Mouse (Mus musculus) hindbrain, embryonic 10.5 days (tissue): ENCODE results near the gene Dynlt1f. TPM values are rescaled to one million over a fixed set of nuclear protein-coding genes. Genes with fewer than 3 reads are reported as not detected.
A peak's percentile ranks its signal among the peaks of the same experiment; 100 is the strongest.
"Not testable (repeated sequence)": the region's sequence is repeated elsewhere in the genome, so short reads cannot be mapped to it uniquely, and the experiment has no call there.

Source experiments
- DNase-seq: peaks from one replicate; pipeline ENCODE4 v3.0.0-alpha.2; 2017; ENCODE audit warnings: low spot score
- H3K27ac ChIP-seq: fragments of 300-500 bp; sonication (generic); 2 replicates; pipeline ENCODE4 v1.5.1; 2016; ENCODE audit warnings: mild to moderate bottlenecking, moderate library complexity
- H3K27me3 ChIP-seq: fragments of 300-500 bp; sonication (generic); 2 replicates; pipeline ENCODE4 v1.6.1; 2016; ENCODE audit warnings: mild to moderate bottlenecking; ENCODE audit not compliant: poor library complexity, insufficient read depth, severe bottlenecking
- H3K36me3 ChIP-seq: fragments of 300-500 bp; sonication (generic); 2 replicates; pipeline ENCODE4 v1.6.1; 2016; ENCODE audit warnings: mild to moderate bottlenecking, moderate library complexity
- H3K4me1 ChIP-seq: fragments of 300-500 bp; sonication (generic); replicated peaks from 2 replicates; pipeline ENCODE4 v1.6.1; 2016; ENCODE audit warnings: mild to moderate bottlenecking
- H3K4me3 ChIP-seq: fragments of 300-500 bp; sonication (generic); 2 replicates; pipeline ENCODE4 v1.5.1; 2016; ENCODE audit warnings: mild to moderate bottlenecking, moderate library complexity
- H3K9me3 ChIP-seq: fragments of 300-500 bp; sonication (generic); 2 replicates; pipeline ENCODE4 v1.6.1; 2016; ENCODE audit warnings: mild to moderate bottlenecking, moderate library complexity
- WGBS: fragments of 180-500 bp; shearing (Covaris S2); methylation state at CpG from one replicate; pipeline ENCODE4 v1.1.7; 2016; 5-methylcytosine and 5-hydroxymethylcytosine counted together
- polyA plus RNA-seq: library from polyadenylated mRNA; unstranded; fragments of >200 nt; fragmentation: Nextera tagmentation; extraction: Ambion mirVana; gene quantifications from 2 replicates; pipeline ENCODE4 v1.2.1, GENCODE M21; 2016

Dynlt1f gene
- 297 and 329 TPM in 2 replicates for polyA plus RNA-seq

DNA sequence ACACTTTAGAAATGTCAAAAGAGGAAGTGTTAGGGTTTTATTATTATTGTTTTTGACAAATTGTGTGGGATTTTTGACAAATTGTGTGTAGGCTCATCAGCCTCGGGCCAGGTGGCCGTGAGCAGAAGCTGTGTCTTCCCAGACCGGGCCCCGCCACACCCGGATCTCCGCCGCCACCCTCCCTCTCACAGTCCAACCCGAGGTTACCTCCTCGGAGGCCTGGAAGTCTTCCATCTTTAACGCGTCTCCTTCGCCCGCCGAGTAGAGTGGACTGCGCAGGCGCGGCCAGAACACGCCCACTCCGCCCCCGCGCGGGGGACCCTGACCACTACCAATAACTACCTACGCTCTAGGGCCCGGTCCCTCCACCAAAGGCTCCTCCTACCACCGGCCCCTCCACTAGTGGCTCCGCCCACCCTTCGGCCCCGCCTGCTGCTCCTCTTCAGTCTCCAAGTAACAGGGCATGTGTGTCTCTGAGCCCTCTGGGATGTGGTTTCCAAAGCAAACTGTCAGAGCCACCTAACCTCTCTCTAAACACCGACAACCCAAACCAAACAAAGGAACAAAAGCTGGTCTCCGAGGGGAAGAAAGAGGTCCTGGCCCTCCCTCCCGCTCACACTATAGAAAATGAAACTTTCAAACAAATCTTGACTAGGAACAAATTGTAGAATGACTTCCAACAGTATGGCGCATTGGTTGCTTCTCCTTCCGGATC is at the start of gene Dynlt1f:
Gene Dynlt1f, minus strand, starts transcription at position 334 of the 715 bp plus-strand sequence.
- not testable (repeated sequence) for H3K9me3 ChIP-seq, H3K4me1 ChIP-seq, H3K36me3 ChIP-seq, H3K27me3 ChIP-seq
- DNase-seq, result peak; percentile 48
- Histone ChIP-seq H3K27ac (peak within 1 kb of the TSS; percentile 86), H3K4me3 (peak within 1 kb of the TSS; percentile 57)
- 3% methylated on average over 28 of the region's 33 CpGs for WGBS

DNA sequence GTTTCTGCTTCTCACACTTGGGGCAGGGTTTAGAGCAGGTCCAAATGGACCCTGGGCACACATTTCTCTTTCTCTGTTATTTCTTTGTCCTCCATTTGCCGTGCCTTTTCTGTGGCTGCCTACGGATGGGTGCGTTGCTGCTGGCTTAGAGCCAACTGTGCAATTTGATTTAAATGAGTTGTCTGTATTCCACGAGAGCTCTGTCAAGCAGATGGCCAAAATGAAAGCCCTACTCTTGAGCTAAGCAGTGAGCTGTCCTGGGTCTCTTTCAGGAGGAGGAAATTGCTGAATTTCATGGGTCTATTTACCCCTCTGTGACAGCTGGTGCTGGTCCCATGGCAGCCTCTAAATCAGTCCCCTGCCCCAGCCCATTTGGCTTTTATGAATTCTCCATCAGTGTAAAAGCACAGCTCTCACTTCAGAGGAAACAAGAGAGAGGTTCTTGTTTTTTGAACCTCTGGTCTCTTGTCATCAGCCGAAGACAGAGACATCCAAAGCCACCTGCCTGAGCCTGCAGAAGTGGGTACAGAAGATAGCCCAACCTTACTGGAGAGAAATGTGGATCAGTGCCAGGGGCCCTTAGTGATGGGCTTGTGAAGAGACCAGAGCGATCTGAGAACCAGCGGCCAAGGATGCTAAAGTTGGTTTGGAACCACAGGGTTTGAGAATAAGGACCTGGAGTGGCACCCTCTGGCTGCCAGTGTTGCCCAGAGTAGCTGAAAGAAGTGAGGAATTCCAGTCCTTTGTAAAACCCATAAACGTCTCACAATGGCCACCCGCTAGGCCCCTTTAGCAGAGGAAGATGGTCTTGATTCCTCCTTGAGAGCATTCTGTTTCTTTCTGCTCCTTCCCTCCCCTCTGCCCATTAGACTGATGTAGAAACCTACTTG is 47.9 kb upstream of the Dynlt1f start:
- not testable (repeated sequence) for DNase-seq, H3K27me3 ChIP-seq, H3K4me1 ChIP-seq, H3K36me3 ChIP-seq, H3K4me3 ChIP-seq, H3K27ac ChIP-seq, H3K9me3 ChIP-seq
- 70% methylated on average over 9 of the region's 9 CpGs for WGBS

GRCm38 (mm10) chr17:6702625-6703221 is 47.0 kb upstream of the Dynlt1f start:
- H3K27me3 ChIP-seq, DNase-seq, H3K4me1 ChIP-seq, H3K4me3 ChIP-seq, H3K36me3 ChIP-seq, H3K9me3 ChIP-seq, H3K27ac ChIP-seq: not testable (repeated sequence)
- 42% methylated on average over 2 of the region's 8 CpGs for WGBS

GRCm38 (mm10) chr17:6700077-6700476 is 44.4 kb upstream of the Dynlt1f start:
- WGBS, result 76% methylated on average over 4 of the region's 7 CpGs
- H3K36me3 ChIP-seq, H3K4me3 ChIP-seq, H3K27ac ChIP-seq, H3K27me3 ChIP-seq, H3K9me3 ChIP-seq, H3K4me1 ChIP-seq, DNase-seq: not testable (repeated sequence)

DNA sequence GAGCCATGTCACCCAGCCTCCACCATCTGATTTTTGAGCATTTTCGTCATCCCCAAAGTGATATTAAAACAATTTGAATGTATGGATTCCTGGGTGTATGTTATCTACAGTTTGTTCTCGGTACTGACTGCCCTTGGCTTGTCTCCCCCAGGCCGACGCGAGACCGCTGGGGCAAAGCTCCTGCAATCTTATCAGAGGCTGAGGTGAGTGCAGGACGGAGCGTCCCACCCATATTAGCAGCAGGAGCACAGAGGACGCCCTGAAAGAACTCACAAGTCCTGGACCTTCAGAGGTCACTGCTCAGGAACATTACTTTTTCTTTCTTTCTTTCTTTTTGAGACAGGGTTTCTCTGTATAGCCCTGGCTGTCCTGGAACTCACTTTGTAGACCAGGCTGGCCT is 43.8 kb upstream of the Dynlt1f start:
- H3K36me3 ChIP-seq, H3K4me3 ChIP-seq, H3K4me1 ChIP-seq, H3K27me3 ChIP-seq, DNase-seq, H3K9me3 ChIP-seq, H3K27ac ChIP-seq: not testable (repeated sequence)
- WGBS, result 91% methylated on average over 9 of the region's 9 CpGs

GRCm38 (mm10) chr17:6697224-6697775 is 41.6 kb upstream of the Dynlt1f start:
- not testable (repeated sequence) for H3K27ac ChIP-seq, H3K4me3 ChIP-seq, H3K9me3 ChIP-seq, H3K4me1 ChIP-seq, H3K27me3 ChIP-seq, H3K36me3 ChIP-seq
- DNase-seq, result peak; percentile 12
- 29% methylated on average over 4 of the region's 4 CpGs for WGBS

- not testable (repeated sequence) for H3K27me3 ChIP-seq, H3K36me3 ChIP-seq, H3K4me1 ChIP-seq, H3K27ac ChIP-seq, H3K4me3 ChIP-seq, H3K9me3 ChIP-seq, DNase-seq
- WGBS, result 60% methylated on average over 8 of the region's 8 CpGs
These were observed 40.8 kb upstream of the Dynlt1f start for GRCm38 (mm10) chr17:6696521-6696920.

GRCm38 (mm10) chr17:6695712-6696111 is 40.0 kb upstream of the Dynlt1f start:
- DNase-seq, H3K4me1 ChIP-seq: not testable (repeated sequence)
- 83% methylated on average over 9 of the region's 9 CpGs for WGBS

GRCm38 (mm10) chr17:6691596-6691995 is 35.9 kb upstream of the Dynlt1f start:
- not testable (repeated sequence) for H3K4me1 ChIP-seq, H3K27ac ChIP-seq, H3K9me3 ChIP-seq, H3K36me3 ChIP-seq, H3K4me3 ChIP-seq, H3K27me3 ChIP-seq
- DNase-seq, result peak; percentile 35
- 14% methylated on average over 2 of the region's 2 CpGs for WGBS

More at GRCm38 (mm10) chr17:6695712-6696111, 40.0 kb upstream of the Dynlt1f start:
- H3K27me3 ChIP-seq, H3K36me3 ChIP-seq, H3K9me3 ChIP-seq, H3K27ac ChIP-seq, H3K4me3 ChIP-seq: not testable (repeated sequence)

DNA sequence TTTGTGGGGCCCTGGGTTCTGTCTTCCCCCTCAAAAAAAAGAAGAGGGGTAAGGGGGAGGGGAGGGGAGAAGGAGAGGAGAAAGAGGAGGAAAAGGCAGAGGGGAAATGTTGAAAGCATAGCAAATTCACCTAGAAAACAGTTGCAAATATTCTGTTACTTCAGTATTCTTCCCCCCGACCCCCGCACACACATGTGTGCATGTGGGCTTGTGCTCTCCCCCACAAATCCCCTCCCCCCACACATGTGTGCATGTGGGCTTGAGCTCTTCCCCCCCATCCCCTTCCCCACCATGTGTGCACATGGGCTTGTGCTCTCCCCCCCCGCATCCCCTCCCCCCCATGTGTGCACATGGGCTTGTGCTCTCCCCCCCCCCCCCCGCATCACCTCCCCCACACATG is 33.6 kb upstream of the Dynlt1f start:
- 92% methylated on average over 3 of the region's 4 CpGs for WGBS
- not testable (repeated sequence) for H3K27me3 ChIP-seq, H3K4me3 ChIP-seq, H3K27ac ChIP-seq, H3K9me3 ChIP-seq, H3K36me3 ChIP-seq, H3K4me1 ChIP-seq, DNase-seq

- not testable (repeated sequence) for H3K9me3 ChIP-seq, H3K27me3 ChIP-seq, H3K36me3 ChIP-seq, H3K4me1 ChIP-seq, H3K27ac ChIP-seq, DNase-seq, H3K4me3 ChIP-seq
- 89% methylated on average over 3 of the region's 4 CpGs for WGBS
These were observed 30.7 kb upstream of the Dynlt1f start for GRCm38 (mm10) chr17:6686299-6686971.

- H3K27ac ChIP-seq, H3K36me3 ChIP-seq, H3K4me3 ChIP-seq, H3K27me3 ChIP-seq, H3K9me3 ChIP-seq, DNase-seq, H3K4me1 ChIP-seq: not testable (repeated sequence)
- WGBS, result 55% methylated on average over 5 of the region's 8 CpGs
These were observed 29.7 kb upstream of the Dynlt1f start for GRCm38 (mm10) chr17:6685288-6685818.
